Mouse (Mus musculus) left cerebral cortex, adult 2 months (tissue): ENCODE measurements around the gene Ankrd11. TPM values are rescaled to one million over a fixed set of nuclear protein-coding genes. Genes with fewer than 3 reads are reported as not detected.
"Not testable (repeated sequence)": the region's sequence is repeated elsewhere in the genome, so short reads cannot be mapped to it uniquely, and the experiment has no call there.

ENCODE experiments used
- DNase-seq, 2 experiments: peaks; one replicate each; pipeline ENCODE4 v3.0.0; 2021 to 2022; ENCODE audit warnings: low spot score in 2 of 2, mixed read lengths in 1 of 2; ENCODE audit errors: extremely low spot score in 1 of 2
- H3K27ac ChIP-seq: fragments of 200-600 bp; 2 replicates; pipeline ENCODE4 v1.8.1; 2022
- H3K4me3 ChIP-seq: fragments of 200-600 bp; 2 replicates; pipeline ENCODE4 v1.8.1; 2022
- CTCF ChIP-seq: fragments of 200-600 bp; IDR thresholded peaks from 2 replicates; pipeline ENCODE4 v1.8.1; 2022; ENCODE audit warnings: antibody characterized with exemption, mild to moderate bottlenecking, moderate library complexity
- intact Hi-C: fragments of 180-260 bp; cut with DNase I; formaldehyde crosslinking; loops from one replicate; pipeline ENCODE4 v1.15.1; 2025
- total RNA-seq, 2 experiments: library from RNA; stranded (reverse); gene quantifications; 2 replicates each; pipeline ENCODE4 v1.2.3; 2021

Ankrd11 gene
- total RNA-seq, 2 experiments from 2014 or later: 161 to 175 TPM

- Histone ChIP-seq H3K4me3 (no peak overlapping the region), H3K27ac (no peak overlapping the region)
- intact Hi-C loops: no loop called here
- TF ChIP-seq CTCF: no peak
- DNase-seq: no peak
Observed at GRCm38 (mm10) chr8:123038351-123038750, 3.7 kb downstream of the Ankrd11 start.

- no peak for TF ChIP-seq CTCF
- Histone ChIP-seq H3K27ac (no peak overlapping the region), H3K4me3 (no peak overlapping the region)
- no peak for DNase-seq
- intact Hi-C loops: no loop called here
Observed at GRCm38 (mm10) chr8:123037487-123037886, 4.6 kb downstream of the Ankrd11 start.

GRCm38 (mm10) chr8:123036956-123037355, 5.1 kb downstream of the Ankrd11 start:
- intact Hi-C loops: no loop called here
- no peak overlapping the region for H3K4me3 ChIP-seq
- H3K27ac ChIP-seq: no peak overlapping the region
- TF ChIP-seq CTCF: no peak
- no peak for DNase-seq

GRCm38 (mm10) chr8:123034171-123034570, 7.9 kb downstream of the Ankrd11 start:
- no peak overlapping the region for H3K4me3 ChIP-seq
- no peak overlapping the region for H3K27ac ChIP-seq
- no peak for DNase-seq
- no peak for TF ChIP-seq CTCF
- intact Hi-C loops: no loop called here

- intact Hi-C loops: no loop called here
- no peak overlapping the region for H3K27ac ChIP-seq
- no peak for DNase-seq
- TF ChIP-seq CTCF: no peak
- H3K4me3 ChIP-seq: no peak overlapping the region
Observed at GRCm38 (mm10) chr8:123033431-123033830, 8.6 kb downstream of the Ankrd11 start.

- DNase-seq: no peak
- no peak overlapping the region for H3K4me3 ChIP-seq
- no peak overlapping the region for H3K27ac ChIP-seq
- no peak for TF ChIP-seq CTCF
- intact Hi-C loops: no loop called here
Observed at GRCm38 (mm10) chr8:123032730-123033129, 9.3 kb downstream of the Ankrd11 start.

- intact Hi-C loops: no loop called here
- H3K4me3 ChIP-seq: no peak overlapping the region
- DNase-seq: no peak
Observed at GRCm38 (mm10) chr8:123031321-123031978, 10.6 kb downstream of the Ankrd11 start.

GRCm38 (mm10) chr8:123030091-123030490, 12.0 kb downstream of the Ankrd11 start:
- DNase-seq, H3K4me3 ChIP-seq, intact Hi-C loops, H3K27ac ChIP-seq: not testable (repeated sequence)

More at GRCm38 (mm10) chr8:123031321-123031978, 10.6 kb downstream of the Ankrd11 start:
- TF ChIP-seq CTCF: no peak
- no peak overlapping the region for H3K27ac ChIP-seq

GRCm38 (mm10) chr8:123027786-123028185, 14.3 kb downstream of the Ankrd11 start:
- DNase-seq: no peak
- intact Hi-C loops: no loop called here
- Histone ChIP-seq H3K27ac (no peak overlapping the region), H3K4me3 (no peak overlapping the region)
- TF ChIP-seq CTCF: no peak

- DNase-seq: no peak
- intact Hi-C loops: no loop called here
- no peak for TF ChIP-seq CTCF
- no peak overlapping the region for H3K4me3 ChIP-seq
- no peak overlapping the region for H3K27ac ChIP-seq
Observed at GRCm38 (mm10) chr8:123025951-123026351, 16.1 kb downstream of the Ankrd11 start.

- no peak overlapping the region for H3K4me3 ChIP-seq
- intact Hi-C loops: no loop called here
- TF ChIP-seq CTCF: no peak
- no peak overlapping the region for H3K27ac ChIP-seq
- no peak for DNase-seq
Observed at GRCm38 (mm10) chr8:123024226-123024625, 17.9 kb downstream of the Ankrd11 start.

- intact Hi-C loops: no loop called here
- no peak overlapping the region for H3K27ac ChIP-seq
- TF ChIP-seq CTCF: no peak
- DNase-seq: no peak
- H3K4me3 ChIP-seq: no peak overlapping the region
Observed at GRCm38 (mm10) chr8:123022727-123023126, 19.4 kb downstream of the Ankrd11 start.

- no peak overlapping the region for H3K27ac ChIP-seq
- H3K4me3 ChIP-seq: no peak overlapping the region
- TF ChIP-seq CTCF: no peak
- DNase-seq: no peak
- intact Hi-C loops: no loop called here
Observed at GRCm38 (mm10) chr8:123021259-123021658, 20.8 kb downstream of the Ankrd11 start.
